Mouse (Mus musculus) small intestine, adult 2 months (tissue): ENCODE results near the gene Pcbp2.

Source experiments
- CTCF ChIP-seq: fragments of 200-500 bp; IDR thresholded peaks from 2 replicates; pipeline ENCODE4 v1.5.1; 2012; ENCODE audit warnings: low read depth, mild to moderate bottlenecking, control low read depth, inconsistent platforms, low read length, moderate library complexity, mixed read lengths; ENCODE audit not compliant: insufficient replicate concordance, insufficient read length; ENCODE audit errors: extremely low read depth
- POLR2A ChIP-seq: fragments of 200-500 bp; IDR thresholded peaks from 2 replicates; pipeline ENCODE4 v1.6.1; 2012; ENCODE audit warnings: low read depth, mild to moderate bottlenecking, control low read depth, inconsistent platforms, low read length, moderate library complexity

- TF ChIP-seq POLR2A, result peak; percentile 37; the same call in 1 of the 2 replicates
- no peak for TF ChIP-seq CTCF
These were observed 10.5 kb upstream of the Pcbp2 start for GRCm38 (mm10) chr15:102459847-102460246.
